Mouse (Mus musculus) gastrocnemius, postnatal 14 days (tissue): ENCODE measurements around the gene C1d. TPM values are rescaled to one million over a fixed set of nuclear protein-coding genes. Genes with fewer than 3 reads are reported as not detected.
A peak's percentile ranks its signal among the peaks of the same experiment; 100 is the strongest.
"Not testable (repeated sequence)": the region's sequence is repeated elsewhere in the genome, so short reads cannot be mapped to it uniquely, and the experiment has no call there.

Experiments
- DNase-seq: peaks from one replicate; pipeline ENCODE4 v3.0.0; 2021; ENCODE audit warnings: mixed read lengths
- intact Hi-C: fragments of 180-260 bp; cut with DNase I; formaldehyde crosslinking; loops from one replicate; pipeline ENCODE4 v1.15.1; 2025; ENCODE audit warnings: low total_unique reads
- long read RNA-seq, 2 experiments: library from polyadenylated mRNA; stranded (forward); transcript quantifications; one replicate each; pipeline ENCODE4 v2.0.0; 2021
- total RNA-seq, 2 experiments: library from RNA; stranded (reverse); gene quantifications; 2 replicates each; pipeline ENCODE4 v1.2.3; 2021

Gene C1d
- total RNA-seq, result 10 to 100 TPM; 31.9 to 39.3 TPM
- long read RNA-seq, experiment 1, transcript C1d-201 (5 exons, 2,981 nt), result major isoform, 50 of 51 reads
- long read RNA-seq, experiment 1, partial matches to known transcripts, result 0 of 51 reads
- long read RNA-seq, experiment 1, other reads (novel, unspliced or antisense), result 1 of 51 reads
- long read RNA-seq, experiment 2, transcript C1d-201 (5 exons, 2,981 nt), result major isoform, 44 of 47 reads
- long read RNA-seq, experiment 2, partial matches to known transcripts, result 1 of 47 reads
- long read RNA-seq, experiment 2, other reads (novel, unspliced or antisense), result 0 of 47 reads

DNA sequence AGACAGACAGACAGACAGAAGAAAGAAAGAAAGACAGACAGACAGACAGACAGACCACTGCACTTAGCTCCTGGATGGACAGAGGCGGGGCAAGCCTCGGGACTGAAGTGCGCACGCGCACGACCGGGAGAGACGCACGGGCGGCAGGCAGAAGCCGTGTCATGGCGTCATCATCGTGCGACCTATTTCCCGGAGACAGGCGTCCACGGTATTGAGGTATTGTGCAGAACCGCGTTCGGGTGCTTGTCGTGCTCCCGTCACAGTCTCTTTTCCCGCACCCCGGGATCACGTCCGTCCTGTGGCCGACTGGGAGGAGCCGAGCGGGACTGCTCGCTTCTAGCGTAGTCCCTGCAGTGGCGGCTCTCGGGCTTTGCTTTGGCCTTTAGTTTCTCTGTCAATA lies at the start of gene C1d:
Gene C1d, plus strand, starts transcription at position 137 of the 400 bp plus-strand sequence.
- DNase-seq, result peak; percentile 96
- intact Hi-C loops, result no loop called here

DNA sequence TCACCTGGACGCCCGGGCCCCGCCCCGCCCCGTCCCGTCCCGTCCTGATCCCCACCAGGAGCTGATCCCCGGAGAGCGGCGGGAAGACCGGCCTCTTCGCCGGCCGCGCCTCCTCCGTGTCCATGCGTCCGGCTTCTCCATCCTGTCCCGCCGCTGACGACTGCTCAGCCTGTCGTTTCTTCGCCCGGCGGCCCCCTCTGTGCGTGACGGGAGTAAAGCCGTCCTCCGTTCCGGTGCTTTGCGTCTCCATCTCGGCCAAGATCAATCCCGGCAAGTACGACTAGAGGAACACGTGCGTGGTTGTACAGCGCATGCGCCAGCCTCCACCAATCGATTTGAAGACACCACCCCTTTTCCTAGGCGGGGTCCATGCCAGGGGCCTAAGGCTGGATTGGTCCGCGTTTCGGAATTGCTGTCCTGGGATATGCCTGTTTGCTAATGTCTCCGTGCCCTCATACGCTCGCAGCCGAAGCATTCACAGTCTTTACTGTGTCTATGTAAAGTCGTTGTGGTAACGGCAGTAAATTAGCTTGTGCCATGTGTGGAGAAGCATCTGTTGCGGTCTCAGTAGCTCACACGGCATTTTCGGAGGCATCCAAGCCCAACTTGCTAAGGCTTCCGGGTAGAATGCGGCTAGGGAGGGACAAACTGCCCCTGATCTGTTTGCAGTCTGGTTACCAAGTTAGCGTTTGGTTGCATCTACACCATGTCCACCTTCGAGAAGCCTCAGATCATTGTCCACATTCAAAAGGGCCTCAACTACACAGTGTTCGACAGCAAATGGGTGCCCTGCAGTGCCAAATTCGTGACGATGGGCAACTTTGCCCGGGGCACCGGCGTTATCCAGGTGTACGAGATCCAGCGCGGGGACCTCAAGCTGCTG lies 45.9 kb upstream of the C1d start, which contains the start of gene Pno1:
Gene Pno1, minus strand, starts transcription at position 311 of the 883 bp plus-strand sequence.
- intact Hi-C loops, result loop anchor here (10.0 kb wide), 1 partner anchor 47 kb away; no protein-coding TSS in a partner anchor
- DNase-seq, result peak; percentile 98

DNA sequence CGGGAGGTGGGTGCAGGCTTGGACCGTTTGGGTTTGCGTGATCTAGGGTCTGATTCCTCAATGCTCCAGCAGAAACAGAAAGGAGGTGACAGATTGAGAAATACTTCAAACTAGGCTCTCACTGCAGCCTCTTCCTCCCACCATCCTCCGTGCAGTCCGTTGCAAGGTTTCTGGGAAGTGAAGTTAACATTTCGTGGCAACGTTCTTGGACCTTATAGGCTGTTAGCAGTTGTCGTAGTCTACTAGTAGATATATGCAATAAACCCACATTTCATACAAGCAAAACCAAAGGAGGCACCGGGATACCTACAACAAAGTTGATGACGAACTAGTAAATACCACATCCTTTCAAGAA lies 45.3 kb upstream of the C1d start:
- intact Hi-C loops, result loop anchor here (10.0 kb wide), 1 partner anchor 47 kb away; no protein-coding TSS in a partner anchor

DNA sequence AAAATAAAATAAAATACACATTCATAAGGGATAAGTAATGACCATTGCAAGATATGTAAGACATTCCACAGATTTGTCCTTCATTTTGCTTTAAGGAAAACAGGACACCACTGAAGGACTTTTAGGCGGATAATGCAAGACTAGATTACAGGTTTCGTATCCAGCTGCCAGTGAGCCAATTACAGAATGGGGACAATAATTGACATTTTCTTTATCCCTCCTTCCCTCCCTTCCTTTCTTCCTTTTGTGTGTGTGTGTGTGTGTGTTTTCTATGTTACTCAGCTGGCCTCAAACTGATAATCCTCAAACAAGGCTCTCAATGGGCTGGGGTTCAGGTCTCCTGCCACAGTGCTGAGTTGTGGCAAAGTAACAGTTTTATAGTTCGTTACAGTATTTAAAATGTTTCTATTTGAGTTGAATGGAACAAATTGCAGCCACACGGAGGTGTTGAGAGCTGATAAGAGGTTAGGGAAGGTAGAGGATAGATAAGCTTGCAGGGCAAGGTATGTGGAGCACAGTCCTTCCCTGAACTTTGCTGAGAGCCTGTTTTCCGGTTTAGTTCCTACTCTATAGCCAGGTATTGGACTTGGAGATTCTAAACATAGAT lies 44.4 kb upstream of the C1d start:
- DNase-seq, result no peak
- intact Hi-C loops, result loop anchor here (10.0 kb wide), 1 partner anchor 48 kb away; no protein-coding TSS in a partner anchor

More for the DNA sequence above, 45.3 kb upstream of the C1d start:
- no peak for DNase-seq

DNA sequence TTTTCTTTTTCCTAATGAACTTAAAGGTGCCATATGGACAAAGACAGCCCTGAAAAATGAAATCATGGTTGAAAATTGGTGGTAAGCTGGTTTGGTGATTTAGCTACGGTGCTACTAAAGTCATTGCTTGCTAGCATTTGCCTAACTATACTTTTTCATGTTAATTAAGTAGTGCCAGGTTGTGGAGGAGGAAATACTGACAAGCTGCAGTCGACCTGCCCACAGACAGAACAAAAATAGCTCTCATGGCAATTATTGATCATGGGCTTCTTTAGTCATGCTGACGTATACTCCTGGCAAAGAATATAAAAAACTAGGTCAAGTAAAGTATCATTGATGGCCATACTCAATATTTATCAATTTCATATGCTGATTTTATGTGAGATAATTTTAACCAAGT lies 41.9 kb upstream of the C1d start:
- intact Hi-C loops, result loop anchor here (10.0 kb wide), 1 partner anchor 51 kb away; no protein-coding TSS in a partner anchor
- no peak for DNase-seq

DNA sequence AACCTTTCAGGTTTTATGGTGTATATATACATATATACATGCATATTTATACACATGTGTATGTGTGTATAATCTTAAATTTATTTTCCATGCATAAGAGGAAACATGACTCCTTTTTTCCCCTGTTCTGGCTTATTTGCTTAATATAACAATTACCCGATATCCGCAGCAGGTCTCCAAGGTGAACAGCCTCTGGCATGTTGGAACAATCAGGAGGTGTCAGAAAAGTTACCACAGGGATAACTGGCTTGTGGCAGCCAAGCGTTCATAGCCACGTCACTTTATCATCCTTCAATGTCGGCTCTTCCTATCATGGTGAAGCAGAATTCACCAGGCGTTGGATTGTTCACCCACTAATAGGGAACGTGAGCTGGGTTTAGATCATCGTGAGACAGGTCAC lies 36.3 kb upstream of the C1d start:
- intact Hi-C loops, result no loop called here
- DNase-seq, result no peak

DNA sequence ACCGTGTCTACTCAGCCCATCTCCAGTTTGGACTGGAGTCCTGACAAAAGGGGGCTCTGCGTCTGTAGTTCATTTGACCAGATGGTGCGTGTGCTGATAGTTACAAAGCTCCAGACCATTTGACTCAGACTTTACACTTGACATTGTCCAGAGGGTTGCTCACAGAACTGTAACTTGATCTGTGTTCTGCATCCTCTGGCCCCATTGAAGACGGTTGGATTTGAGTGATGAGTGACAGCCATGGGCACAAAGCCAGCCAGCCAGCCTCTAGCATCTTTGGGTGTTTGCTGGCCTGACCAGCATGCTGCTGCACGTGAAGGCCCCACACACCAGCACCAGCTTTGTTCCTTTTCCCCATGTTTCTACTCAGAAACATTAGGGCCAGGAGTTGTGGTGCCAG lies 24.6 kb upstream of the C1d start:
- intact Hi-C loops, result no loop called here
- DNase-seq, result no peak

DNA sequence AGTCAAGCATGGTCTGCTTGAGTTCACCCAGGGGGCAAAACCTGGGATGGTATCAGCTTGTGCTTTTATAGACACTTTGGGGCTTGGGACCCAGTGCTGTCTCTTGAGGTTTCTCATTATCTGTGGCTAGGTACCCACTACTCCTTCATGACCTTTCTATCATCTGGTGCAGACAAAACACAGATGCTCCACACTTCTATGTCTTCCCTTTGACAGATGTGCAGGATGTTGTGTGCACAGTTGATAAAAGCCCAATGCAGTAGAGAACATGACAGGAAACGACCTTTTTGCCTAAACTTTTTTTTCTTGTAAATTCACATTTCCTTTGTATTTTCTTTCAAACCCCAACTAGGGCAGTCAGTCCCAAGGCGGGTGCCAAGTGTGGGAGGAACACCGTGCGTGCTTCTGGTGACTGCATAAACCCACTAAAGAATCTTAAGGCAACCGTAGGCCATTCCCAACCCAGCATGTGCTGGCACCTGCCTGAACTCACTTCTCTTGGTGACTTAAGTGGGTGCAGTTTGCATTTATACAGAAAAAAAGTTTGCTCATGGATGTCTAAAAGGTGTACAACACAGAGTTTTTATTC lies 20.8 kb upstream of the C1d start:
- DNase-seq, result no peak
- intact Hi-C loops, result no loop called here

DNA sequence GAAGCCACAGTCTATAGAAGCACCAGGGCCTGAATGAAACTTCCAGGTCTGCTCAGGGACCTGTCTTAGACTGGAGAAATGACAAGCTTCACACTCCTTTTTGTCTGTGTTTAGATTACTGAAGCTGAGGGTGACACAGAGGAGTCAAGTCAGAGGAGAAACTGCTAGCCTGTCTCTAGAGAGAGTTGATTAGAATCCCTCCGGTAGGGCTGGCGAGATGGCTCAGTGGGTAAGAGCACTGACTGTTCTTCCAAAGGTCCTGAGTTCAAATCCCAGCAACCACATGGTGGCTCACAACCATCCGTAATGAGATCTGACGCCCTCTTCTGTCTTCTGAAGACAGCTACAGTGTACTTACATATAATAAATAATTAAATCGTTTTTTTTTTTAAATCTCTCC lies 18.8 kb upstream of the C1d start:
- DNase-seq, intact Hi-C loops: not testable (repeated sequence)

DNA sequence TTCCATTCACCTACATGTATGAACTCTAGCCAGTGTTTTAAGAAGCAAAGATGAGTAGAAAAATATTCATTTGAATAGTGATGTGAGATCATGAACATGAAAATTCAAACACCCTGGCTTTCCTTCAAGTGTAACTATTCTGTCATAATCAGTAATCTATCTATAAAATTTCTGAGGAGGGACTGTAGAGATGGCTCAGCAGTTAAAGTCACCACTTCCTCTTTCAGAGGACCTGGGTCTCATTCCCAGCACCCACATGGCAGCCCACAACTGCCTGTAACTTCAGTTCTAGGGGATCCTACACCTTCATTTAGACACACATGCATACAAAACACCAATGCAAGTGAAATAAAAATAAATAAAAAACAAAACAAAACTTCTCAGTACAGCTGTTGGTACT lies 8.7 kb upstream of the C1d start:
- no peak for DNase-seq
- intact Hi-C loops, result no loop called here

DNA sequence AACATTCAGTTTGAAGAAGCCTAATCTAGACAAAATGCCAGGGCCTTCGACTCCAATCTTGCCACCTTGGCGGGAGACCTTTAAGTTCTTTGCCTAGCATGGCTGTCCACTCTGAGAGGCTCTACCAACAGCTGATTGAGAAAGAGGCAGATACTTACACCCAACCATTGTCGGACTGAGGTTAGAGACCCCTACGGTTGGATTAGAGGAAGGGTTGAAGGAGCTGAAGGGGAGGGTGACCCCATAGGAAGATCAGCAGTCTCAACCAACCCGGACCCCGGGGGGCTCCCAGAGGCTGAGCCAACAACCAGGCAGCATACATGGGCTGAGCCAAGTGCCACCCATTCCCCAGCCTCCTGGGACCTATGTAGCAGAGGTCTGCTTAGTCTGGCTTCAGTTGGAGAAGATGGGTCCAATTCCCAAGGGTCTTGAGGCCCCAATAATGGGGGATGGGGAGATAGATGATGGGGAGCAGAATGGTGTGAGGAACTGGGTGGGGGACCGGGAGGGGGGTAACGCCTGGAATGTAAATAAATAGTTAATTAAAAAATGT lies 490 bp upstream of the C1d start:
- intact Hi-C loops, result no loop called here
- no peak for DNase-seq

DNA sequence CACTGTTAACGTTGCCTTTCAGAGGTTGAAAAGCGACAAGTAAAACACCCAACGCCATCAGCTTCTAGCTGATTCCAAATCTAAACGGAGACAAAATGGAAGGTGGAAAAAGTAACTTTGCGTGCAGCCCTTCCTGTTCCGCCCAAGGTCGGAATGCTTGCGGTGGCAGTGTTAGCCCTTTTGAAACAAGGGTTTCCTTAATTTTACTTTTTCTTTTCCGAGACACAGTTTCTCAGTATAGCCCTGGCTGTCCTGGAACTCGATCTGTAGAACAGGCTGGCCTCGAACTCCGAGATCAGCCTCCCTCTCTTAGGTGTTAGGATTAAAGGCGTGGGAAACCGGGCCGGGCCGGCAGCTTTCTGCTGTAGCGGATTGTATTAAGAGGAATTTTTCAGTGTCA lies 482 bp downstream of the C1d start:
- DNase-seq, result peak; percentile 12
- intact Hi-C loops, result no loop called here

DNA sequence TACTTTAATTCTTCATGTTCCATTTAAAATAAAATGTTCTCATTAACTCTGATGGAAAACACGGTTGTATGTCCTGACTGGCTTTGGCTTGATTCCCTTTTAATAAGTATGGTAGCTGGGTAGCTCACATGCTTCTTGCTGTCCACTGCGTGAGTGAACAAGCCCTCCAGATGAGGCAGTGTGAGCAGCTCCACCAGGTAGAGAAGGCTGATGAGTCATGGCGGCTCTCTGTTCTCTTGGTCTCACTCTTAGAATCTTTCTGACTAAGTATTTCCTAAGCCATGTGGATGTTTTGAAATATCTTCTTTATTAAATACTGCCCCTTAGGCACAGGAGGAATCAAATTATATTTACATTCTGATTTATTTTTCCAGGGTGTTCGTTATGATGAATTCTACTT lies 9.8 kb downstream of the C1d start:
- DNase-seq, result no peak

DNA sequence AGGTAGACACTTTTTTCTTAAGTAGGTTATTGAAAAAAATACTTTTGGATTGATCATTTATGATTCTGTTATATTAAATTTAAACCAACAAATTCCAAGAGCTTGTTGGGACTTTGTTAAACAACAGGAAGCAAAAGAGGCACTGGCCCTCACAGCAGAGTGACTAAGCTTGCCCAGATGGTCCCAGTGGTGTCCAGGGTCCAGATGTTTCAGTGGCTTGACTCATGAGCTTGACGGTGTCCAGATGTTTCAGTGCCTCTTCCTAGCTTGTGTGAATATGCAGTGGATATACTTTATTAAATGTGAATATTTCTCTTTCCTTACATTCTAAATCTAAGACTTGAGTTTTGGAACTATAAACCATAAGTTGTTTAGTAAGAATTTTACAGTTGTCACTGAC lies 11.4 kb downstream of the C1d start:
- intact Hi-C loops, result no loop called here
- DNase-seq, result peak; percentile 29

More for the DNA sequence above, 9.8 kb downstream of the C1d start:
- intact Hi-C loops, result no loop called here

DNA sequence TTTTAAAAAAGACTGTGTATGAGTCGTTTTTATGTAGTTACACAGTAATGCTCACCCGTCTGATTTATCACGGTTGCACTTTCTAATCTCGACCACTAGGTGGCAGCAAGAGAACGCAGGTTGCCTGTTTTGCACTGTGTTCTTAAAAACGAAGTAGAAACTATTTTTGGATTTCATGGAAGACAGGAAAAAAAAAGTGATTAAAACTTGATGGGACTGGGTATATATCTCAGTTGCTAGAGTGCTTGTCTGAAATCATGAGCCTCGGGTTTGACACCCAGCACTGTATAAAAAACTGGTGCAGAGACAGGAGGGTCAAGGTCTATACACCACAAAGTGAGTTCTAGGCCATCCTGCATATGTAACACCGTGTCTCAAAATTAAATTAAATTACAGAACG lies 22.6 kb downstream of the C1d start:
- intact Hi-C loops, result no loop called here

DNA sequence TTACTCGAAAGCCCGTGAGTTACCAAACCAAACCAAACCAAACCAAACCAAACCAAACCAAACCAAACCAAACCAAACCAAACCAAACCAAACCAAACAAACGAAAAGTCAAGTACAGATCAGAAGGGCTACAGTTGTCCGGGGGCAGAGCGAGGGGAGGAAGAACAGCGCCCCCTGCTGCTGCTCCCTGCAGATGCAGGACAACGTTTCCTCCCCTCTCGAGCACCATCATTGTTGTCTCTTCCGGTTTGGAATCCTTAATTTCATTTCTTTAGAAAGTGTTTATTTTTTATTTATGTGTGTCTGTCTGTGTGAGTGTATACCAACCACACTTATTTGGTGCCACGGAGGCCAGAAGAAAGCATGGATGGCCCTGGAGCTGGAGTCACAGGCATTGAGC lies 26.7 kb downstream of the C1d start:
- intact Hi-C loops, result no loop called here
- DNase-seq, result no peak

More for the DNA sequence above, 22.6 kb downstream of the C1d start:
- peak; percentile 18 for DNase-seq

DNA sequence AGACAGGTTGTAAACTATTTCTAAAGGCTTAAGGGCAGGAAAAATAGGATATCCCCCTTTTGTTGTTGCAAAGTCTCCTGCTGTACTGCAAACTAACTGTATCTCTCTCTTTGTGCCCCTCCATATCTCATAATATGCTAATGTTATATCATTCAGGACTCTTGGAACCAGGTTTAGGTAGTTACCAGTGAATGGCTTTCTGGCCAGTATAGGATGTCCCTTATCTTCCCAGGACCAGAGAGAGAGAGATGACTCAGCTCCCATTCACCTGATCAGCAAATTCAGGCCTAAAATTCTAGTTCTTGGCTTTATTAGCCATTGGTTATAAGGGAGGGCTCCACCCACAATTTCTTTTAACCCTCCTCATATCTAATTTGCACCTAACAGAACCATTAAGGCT lies 31.5 kb downstream of the C1d start:
- no peak for DNase-seq
- intact Hi-C loops, result no loop called here

DNA sequence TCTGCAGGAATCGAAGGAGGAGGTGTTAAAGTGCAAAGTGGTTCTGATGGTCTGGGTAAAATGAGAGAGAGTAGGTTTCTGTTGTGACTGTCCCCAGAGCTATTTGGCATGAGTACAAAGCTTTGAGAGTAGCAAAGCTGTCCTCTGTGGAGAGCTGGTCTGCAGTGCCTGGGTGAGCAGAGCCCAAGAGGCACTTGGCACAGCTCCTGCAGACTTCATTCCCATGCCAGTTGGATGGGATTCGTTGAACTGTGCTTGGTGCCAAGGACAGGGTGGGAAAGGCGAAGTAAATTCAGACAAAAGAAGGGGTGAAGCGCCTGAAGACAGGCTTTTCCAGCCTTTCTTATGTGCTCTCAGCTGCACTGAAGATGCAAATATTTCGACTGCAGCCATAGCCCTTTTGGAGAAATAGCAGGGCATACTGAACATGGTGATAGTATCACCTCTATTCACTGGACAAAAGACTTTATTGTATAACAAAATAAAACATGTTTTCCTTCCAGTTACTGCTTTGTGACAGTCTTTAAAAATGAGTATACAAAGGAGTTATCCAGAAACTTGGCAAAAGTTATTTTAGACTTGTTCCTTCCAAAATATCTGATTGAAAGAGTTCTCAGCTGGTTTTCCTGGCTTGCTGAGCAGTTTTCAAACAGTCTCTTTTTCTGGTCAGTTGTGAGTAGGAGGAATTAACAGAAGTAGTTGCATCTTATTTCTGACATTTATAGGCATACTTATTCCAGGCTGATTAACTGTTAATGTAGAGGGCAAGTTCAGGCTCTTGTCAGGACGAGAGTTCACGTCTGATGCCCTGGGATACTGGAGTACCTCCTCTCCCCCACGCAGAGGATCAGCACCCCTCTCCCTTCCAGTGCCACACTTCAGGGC lies 48.9 kb downstream of the C1d start:
- DNase-seq, result peak; percentile 16
- intact Hi-C loops, result no loop called here

DNA sequence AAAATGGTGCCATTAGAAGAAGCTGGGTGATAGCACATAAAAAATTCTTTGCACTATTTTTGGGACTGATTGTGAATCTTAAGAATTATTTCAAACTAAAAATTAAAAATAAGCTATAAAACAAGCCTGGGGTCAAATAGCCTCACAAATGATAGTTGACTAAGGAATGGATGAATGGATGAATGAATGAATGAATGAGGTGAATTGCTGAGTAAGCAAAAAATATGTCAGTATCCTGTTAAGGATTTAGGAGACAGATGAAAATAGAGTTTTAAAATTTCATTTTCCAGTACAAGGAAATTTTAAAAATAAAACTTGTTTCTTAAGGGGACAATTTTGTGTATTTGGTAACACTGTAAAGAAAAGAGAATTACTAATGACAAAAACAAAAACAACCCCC lies 50.1 kb downstream of the C1d start:
- DNase-seq, result no peak
- intact Hi-C loops, result no loop called here
